Mouse (Mus musculus) Muller cell, postnatal 12 days (primary cell): Measurements from ENCODE around the gene Rgs9bp.
"Not testable (repeated sequence)": the region's sequence is repeated elsewhere in the genome, so short reads cannot be mapped to it uniquely, and the experiment has no call there.

Experiments
- DNase-seq: peaks from one replicate; pipeline ENCODE4 v3.0.0-alpha.2; 2015; ENCODE audit errors: inconsistent ontology term

Rgs9bp gene

DNA sequence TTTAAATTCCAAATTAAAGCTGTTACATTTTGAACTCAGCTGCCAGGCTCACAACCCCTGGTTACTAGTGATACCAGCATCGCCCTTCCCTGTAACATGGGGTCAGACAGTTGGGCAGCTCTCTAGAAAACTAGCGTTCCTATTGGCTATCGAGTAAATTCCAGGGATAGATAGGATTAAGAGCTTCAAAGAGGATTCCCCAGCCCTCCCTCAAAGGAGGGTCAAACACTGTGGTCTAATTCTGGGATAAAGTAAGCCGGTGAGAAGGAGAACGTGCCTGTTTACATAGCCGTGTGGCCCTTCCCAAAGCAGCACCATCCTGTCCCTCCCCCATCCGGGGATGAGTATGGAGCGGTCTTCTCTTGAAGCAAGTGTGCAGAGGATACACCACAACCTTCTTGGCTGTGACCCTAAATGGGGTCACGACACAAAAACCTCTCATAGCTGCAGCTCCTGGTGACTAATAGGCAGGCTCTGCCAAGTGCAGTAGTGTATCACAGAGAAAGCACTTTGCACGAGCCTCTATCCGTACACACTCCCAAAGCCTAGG, 1.8 kb downstream of the Rgs9bp start:
- peak; percentile 30 for DNase-seq

DNA sequence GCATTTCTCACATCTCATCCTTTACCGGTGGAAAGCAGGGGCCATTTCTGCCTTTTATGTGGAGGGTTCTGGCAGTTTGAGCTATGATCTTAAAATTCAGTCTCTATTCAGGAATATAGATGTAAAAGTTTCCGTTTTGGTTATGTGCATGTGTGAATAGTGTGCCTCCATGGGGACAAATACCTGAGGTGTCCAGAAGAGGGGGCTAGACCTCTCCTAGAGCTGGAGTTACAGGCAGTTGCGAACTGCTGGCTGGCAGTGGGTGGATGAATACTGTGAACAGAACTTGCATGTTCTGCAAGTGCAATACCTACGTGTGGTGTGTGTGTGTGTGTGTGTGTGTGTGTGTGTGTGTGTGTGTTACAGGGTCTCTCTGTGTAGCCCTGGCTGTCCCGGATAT, 2.7 kb downstream of the Rgs9bp start:
- no peak for DNase-seq

DNA sequence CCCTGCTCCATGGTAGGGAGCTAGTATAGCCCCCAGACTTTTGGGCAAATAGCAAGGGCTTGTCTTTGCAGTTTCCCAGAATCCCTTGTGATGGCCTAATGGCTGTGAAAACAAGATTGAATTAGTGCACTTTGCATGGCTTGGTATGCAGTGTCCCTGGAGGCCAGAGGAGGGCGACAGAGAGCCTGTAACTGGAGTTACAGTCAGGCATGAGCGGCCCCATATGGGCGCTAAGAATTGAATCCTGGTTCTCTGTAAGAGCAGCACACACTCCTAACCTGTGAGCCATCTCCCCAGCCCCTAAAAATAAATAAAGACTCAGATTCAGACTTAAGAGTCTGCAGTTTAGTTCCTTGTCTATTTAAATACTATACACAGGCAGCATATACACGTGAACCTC, 5.5 kb downstream of the Rgs9bp start:
- DNase-seq = no peak

DNA sequence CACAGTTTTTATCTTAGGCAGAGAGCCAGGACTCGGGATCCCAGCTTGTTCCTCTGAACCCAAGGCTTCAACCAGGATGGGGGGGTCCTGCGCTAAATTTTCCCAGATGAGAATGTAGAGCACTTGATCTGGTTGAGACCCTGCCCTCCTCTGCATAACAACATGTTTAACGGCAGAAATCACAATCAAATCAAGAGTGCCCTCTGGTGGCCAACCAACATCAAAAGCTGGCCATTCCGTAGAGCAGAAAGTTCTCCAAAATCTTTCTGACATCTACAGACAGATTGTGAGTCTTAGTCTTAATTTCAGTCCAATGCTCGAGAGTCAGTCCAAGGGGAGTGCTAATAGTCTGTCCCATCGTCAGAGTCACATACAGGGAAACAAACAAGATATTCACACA, 14.5 kb downstream of the Rgs9bp start:
- not testable (repeated sequence) for DNase-seq

DNA sequence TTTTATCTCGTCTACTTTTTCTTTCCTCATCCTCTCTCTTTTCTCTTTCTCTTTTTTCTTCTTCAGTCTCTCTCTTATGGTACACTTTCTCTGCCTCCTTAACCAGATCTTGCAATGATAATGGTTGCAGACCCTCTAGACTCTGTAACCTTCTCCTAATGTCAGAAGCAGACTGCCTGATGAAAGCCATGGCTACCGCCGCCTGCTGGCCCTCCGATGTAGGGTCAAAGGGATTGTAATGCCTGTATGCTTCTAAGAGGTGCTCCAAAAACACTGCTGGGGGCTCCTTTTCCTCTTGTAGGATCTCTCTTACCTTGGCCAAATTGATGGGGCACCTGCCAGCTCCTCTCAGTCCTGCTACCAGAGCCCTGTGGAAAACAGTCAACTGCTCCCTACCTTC, 15.7 kb downstream of the Rgs9bp start:
- not testable (repeated sequence) for DNase-seq

DNA sequence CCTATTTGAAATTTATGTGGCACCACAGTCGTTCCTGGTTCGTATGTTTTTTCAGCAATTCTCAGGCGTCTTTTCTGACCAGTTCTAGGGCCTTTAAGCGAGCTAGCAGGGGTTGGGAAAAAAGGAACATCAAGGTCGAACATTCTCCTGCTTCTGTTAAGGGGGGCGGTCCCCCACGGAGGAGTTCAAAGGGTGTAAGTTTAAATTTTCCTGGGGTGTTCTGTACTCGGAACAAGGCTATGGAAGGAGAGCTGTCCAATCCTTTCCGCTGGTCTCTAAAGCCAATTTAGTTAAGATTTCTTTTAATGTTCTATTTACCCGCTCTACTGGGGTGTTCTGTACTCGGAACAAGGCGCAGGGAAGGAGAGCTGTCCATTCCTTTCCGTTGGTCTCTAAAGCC, 19.4 kb downstream of the Rgs9bp start:
- not testable (repeated sequence) for DNase-seq

DNA sequence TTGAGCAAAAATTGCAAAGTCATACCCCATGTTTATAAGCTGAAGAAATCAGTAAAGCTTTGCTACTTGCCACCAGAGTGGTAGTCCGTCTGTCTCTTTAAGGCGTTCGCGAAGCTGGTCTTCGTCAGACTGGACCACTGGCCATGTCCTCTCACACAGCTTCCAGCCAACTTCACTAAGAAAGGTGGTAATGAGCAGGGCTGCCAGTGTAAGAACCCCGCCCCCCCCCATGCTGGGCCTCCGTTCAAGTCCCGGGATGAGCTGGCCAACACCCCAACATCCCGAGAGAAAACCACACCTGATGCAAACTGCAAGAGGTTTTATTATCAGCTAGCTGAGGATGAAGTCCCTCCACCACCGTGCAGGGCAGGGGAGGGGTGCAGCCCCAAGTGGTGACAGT, 20.5 kb downstream of the Rgs9bp start:
- not testable (repeated sequence) for DNase-seq

DNA sequence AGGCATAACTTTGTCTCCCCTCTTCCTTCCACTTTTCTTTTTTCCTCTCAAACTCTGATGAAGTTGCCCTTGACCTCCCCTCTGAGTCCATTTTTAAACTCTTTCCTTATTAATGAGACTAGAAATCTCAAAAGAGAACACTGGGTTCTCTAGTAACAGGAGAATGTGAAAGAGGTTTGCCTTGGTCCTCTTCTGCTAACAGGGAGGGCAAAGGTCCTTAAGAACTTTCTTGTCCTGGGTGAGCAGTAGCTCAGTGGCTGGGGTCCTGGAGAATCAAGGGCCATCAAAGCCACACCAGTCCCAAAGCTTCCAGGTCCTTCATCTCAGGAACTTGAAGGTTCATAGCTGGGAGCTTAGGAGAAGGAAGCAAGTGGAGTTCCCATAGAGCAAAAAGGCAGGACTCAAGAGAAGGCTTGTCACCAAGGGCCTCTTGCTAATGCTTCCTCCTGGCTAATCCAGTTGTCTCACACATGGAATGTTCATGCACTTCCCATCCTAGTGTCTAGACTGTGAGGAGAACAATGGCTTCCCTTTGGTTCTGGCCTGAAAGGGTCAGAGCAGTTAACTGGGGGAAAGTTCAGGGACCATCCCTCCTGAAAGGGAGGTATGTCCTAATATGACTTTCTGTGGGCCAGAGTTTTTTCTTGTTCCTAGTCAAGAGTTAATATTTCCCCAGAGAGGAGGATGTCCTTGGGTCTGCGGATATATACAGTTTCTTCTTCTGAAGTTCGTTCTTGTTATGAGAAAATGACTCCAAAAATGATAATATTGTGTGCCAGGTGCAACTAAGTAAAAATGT, 21.1 kb downstream of the Rgs9bp start:
- no peak for DNase-seq

DNA sequence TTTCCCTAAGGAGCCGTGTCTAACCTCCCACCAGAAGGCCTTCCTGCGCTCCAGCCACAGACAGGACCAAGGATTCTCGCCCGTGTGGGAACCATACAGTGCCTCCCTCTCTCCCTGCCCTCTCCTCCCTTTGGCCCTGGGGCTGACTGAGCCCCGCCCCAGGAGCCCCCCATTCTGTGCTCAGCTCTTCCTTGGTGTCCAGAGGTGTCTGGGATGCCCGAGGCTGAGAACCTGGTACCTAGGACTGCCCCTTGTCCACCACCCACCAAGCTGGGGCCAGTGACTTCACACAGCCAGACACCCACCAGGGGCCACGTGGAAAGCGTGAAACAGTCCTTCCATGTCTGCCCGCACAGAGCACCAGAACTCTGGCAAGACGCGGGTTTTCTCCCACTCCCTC, 22.3 kb downstream of the Rgs9bp start:
- no peak for DNase-seq

DNA sequence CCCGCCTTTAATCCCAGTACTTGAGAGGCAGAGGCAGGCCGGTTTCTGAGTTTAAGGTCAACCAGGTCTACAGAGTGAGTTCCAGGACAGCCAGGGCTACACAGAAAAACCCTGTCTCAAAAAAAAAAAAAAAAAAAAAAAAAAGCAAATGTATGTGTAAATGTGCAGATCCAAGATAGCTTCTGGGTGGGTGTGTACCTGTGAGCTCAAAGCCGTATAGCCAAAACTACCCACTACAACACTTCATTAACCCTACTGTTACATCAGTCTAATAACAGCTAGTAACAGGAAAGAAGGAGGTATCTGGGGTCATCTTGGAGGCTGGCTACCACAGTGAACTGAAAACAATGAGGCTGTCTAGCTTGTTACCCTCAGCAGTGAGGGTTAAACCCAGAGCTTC, 25.5 kb downstream of the Rgs9bp start:
- no peak for DNase-seq

DNA sequence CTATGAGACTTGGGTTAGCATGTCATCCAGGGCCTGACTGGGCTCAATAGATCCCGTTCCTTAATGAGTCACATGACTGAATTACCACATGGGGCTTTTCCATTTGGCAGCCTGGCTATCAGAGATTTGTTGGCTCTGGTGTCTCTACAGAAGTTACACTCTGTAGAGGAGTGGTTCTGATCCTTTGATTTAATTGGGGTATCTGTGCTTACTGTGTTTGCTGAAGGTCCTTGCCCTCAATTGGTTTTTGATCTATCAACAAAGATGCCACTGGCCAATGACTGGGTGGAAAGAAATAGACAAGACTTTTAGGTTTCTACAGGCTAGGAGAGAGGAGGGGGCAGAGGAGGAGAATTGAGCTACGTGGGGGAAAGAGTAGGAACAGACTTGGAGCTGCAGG, 26.7 kb downstream of the Rgs9bp start:
- no peak for DNase-seq

DNA sequence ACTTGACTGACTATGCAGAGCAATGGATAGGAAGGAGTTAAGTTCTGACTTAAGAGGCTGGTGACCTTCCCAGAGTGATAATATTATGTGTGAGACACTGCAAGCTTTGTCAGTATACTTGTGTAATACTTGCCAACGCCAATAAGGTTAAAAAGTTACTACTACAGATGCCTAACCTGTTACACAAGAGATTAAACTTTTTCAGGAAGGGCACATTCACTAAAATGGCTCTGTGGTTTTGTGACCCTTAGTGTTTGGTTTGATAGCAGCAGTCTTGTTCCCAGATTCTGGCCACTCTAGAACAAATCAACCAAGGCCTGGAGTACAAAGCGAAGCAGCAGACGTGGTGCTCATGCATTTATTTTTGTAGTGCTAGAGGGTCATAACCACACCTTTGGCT, 27.8 kb downstream of the Rgs9bp start:
- no peak for DNase-seq

DNA sequence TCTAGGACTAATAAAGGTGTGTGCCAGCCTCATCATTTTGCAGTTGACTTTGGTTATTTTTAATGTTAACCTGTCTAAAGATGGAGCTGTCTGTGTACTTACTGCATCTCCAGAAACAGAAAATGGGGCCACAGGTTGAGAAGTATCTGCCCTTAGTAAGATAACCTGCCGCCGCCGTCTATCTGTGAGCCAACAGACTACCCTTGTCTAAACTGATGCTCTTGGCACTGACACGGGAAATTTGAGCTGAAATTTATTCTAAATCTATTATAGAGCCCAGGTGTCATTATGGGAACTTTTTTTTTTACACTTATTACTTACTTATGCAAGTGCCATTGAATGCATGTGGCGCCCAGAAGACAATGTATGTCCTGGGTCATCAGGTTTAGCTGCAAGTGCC, 28.5 kb downstream of the Rgs9bp start:
- no peak for DNase-seq

DNA sequence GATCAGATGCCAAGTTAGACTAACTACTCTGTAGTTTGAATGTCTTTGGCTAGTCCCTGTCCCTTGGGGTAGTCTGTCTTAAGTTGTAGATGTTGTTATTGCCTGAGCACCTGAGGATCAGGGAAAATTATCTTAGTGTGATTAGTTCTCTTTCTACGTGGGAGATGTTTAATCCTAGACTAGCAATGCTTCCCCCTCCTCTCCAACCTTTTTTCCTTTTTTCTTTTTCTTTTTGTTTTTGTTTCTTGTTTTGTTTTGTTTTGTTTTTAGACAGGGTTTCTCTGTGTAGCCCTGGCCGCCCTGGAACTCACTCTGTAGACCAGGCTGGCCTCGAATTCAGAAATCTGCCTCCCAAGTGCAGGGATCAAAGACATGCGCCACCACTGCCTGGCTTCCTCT, 29.2 kb downstream of the Rgs9bp start, which contains the start of gene Nudt19:
Gene Nudt19 (minus strand): TSS at position 100 of the 399 bp plus-strand sequence.
- no peak for DNase-seq

DNA sequence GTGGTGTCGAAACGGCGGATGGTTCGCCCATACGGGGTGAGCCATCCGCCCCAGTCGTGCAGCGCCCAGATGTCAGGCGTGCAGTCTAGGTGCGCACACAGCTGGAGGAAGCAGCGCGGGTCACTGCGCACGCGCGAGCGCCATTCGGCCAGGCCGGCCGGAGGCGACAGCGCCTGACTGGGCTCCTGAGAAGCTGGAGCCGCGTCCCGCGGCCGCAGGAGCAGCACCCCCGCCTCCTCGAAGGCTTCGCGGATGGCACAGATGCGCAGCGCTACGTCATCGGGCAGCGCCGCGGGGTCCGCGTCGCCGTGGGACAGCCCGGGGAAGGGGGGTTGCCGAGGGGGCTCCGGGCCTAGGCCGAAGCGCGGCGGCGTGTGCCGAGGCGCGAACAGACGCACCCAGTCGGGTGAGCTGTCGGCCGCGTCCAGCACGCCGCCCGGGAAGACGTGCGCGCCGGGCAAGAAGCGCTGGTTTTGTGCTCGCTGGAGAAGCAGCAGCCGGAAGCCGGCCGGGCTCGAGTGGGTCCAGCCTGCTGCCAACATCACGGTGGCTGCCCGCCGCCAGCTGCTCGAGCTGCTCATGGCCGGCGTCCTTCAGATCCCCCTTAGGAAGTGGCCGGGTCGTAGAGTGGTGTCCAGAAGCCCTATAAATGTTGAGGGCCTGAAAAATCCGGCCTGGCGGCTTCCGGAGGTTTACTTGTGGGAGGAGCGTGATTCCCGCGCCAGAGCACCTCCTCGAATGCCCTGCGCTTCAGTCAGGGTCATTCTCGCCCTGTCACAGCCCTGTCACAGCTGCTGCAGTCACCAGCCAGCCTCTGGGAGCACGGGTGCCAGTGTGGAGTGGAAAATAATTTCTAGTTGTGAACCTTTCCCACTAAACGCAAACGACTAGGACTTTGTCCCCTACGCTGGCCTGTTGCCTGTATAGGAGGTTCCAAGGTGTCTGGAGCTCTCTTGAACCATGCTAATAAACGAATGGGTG, 29.9 kb downstream of the Rgs9bp start:
- DNase-seq = peak; percentile 94

DNA sequence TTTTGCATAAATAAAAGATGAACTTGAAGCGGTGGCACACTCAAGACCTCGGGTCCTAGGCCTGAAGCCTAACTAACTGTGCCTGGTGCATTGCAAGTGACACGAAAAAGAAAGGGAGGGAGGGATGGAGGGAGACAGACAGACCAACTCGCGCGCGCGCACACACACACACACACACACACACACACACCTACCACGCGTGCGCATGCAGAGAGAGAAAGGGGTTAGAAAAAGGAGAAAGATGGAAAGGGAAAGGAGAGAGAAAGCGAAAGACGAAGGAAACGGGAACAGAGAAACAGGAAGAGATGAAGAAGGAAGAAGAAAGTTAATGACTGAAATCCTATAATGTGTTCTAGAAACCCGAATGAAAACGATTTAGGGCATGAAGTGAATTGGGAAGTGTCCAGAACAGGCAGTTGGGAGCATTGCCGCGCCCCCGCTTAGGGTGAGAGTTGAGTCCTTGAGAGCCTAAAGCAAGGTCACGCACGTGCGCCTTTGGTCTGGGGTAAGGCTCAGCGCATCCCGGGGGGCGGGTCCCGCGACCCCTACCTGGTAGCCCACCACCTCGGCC, 30.7 kb downstream of the Rgs9bp start:
- DNase-seq = peak; percentile 56

DNA sequence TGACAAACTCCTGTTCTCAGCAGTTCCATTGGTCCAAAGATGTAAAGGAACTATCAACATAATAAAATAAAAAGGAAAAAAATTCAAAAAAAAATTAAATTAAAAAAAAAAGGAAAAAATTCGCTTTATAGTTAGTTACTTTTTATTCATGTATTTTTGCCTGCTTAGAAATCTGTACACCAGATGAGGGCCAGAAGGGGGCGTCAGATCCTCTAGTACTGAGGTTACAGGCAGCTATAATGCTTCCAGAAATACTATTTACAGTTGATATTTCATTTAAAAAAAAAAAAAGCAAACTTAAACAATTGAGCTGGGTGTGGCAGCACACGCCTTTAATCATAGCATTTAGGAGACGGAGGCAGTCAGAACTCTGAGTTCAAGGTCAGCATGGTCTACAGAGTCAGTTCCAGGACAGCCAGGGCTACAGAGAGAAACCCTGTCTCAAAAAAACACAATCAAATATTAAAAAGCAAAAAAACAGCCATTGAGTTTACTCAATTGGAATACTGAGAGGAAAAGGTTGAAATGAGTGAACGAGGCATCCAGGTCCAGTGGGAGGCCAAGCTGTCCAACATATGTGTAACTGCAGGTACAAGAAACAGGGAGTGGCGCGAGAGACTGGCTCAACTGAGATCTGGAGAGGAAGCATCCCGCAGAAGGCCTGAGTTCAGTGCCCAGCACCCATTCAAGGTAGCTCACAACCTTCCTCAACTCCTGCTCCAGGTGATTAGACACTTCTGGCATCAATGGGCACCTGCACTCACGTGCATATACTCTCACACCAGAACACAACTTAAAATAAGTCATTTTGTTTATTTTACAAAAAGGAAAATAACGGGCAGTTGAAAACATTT, 31.4 kb downstream of the Rgs9bp start:
- peak; percentile 14 for DNase-seq

DNA sequence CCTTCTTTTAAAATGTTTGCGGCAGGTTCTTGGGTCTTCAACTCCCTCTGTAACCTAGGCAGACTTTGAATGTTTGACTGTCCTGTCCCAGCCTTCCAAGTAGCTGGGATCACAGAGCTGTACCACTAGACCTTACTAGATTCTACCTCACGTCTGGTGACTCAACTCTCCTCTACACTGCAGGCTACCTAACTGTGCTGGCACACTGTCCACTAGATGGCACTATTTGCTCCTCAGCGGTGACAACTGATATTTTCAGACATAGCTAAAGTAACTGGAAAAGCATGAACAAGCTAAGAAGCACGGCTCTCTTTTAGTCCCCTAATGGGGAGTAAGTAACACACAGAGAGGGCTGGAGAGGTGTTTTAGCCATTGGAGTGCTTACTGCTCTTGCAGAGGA, 39.5 kb downstream of the Rgs9bp start:
- peak; percentile 31 for DNase-seq

DNA sequence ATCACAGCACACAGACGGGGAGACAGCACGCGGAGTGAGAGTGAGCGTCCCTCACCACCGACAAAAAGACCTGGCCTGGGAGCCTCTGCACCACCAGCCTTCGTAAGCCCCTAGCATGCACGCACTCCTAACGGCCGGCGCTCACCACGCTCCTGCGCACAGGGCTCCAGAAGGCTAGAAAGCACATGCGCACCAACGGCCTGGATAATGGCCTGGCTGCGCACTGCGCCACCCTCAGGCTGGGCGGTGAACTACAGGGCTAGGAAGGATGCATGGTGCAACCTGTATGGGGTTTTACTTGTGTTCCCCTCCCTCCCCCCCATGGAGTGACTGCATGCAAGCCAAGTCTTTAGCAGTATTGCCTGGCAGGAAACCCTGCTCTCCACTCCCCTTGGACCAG, 47.8 kb downstream of the Rgs9bp start, which contains the start of gene Tdrd12:
Gene Tdrd12 (minus strand): TSS at position 184 of the 400 bp plus-strand sequence.
- no peak for DNase-seq

DNA sequence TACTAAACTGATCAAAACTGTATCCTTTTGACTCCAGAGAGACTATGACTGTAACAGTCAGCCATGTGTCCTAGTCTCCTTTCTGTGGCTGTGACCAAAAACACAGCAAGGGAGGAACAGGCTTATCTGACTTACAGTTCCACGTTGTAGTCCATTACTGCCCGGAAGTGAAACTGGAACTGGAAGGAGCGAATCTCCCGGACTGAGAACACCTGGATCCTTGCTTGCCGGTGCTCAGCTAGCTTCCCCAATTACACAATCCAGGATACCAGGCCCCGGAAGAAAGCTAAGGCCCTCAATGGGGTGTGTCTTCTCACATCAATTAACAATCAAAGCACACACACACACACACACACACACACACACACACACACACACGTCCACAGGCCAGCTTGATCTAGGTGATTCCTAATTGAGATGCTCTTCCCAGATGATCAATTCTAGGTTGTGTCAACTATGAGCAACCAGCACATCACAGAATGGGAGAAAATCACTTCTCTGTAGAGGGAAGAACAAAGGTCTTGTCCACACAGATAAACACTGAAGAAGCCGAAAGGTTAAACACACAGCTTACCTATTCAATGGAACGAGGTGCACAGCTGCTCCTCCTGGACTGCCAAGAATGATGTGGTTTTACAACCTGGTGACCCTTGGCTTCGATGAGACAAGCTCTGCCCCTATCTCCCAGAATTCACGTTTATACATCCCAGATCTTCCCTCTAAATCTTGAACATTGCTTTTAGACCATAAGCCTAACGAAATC, 49.5 kb downstream of the Rgs9bp start:
- DNase-seq = no peak
